Mouse (Mus musculus) kidney, postnatal 25 days (tissue): ENCODE measurements around the gene Sh3glb2.

Experiments
- DNase-seq, 2 experiments: peaks; one replicate each; pipeline ENCODE4 v3.0.0; 2021; ENCODE audit warnings: mixed read lengths in 2 of 2

Gene Sh3glb2

DNA sequence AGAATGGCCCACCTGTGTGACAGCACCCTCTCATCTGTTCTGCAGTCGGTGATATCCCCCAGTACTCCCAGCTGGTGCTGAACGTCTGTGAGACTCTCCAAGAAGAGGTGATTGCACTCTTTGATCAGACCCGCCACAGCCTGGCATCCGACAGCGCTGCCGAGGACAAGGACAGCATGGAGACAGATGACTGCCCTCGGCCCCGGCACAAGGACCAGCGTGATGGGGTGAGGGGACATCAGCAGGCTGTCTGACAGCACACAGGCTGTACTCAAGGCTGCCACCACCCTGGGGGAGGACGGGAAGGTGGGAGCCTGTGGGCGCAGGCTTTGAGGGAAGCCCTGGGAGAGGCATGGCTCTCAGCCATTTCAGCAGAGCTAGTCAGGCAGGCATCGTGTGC is 22.0 kb downstream of the Sh3glb2 start:
- DNase-seq, result no peak

DNA sequence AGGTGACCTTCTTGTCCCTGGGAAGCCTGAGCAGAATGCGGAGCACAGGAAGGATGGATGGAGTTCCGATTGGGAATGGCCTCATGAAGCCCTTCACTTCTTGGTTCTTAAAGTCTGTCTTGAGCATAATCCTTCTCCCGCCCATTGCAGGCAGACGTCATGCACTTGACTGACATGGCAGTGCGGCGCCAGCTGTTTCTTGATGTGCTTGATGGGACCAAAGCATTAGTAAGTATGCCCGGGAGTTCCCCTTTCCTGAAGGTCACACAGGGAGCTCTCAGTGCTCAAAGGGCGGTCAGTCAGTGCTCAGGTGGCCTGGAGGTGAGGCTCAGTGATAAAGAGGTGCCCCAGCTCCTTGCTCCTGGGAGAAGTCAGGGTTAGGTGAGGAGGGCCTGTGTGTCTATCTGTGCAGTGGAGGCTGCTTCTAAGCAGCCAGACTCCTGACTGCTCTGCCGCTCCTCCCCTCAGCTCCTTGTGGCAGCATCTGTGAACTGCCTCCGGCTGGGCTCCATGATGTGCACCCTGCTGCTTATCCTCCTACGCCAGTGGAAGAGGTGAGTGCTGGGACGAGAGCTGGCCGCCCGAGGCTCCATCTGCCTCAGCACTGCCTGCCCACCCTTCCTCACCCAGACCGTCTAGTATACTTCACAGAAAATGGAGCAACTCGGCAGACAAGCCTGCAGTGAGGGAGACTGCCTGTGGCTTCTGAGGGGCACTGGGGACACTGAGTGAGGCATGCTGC is 22.8 kb downstream of the Sh3glb2 start:
- DNase-seq, result no peak

DNA sequence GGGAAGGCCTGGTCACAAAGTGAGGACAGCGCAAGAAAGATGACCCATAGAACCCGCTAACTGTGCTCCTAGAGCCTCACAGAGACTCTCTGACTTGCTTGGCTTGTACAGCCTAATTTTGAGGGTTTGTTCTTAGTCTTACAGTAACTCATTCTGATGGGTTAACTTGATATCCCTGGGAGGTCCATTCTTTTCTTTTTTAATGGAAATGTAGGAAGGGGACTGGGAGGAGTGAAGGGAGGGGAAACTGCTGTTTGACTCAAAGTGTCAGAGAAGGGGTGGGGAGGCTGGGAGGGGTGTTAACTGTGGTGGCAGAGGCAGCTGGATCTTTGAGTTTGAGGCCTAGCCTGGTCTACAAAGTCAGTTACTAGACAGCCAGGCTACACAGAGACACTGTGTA is 23.8 kb downstream of the Sh3glb2 start:
- no peak for DNase-seq

DNA sequence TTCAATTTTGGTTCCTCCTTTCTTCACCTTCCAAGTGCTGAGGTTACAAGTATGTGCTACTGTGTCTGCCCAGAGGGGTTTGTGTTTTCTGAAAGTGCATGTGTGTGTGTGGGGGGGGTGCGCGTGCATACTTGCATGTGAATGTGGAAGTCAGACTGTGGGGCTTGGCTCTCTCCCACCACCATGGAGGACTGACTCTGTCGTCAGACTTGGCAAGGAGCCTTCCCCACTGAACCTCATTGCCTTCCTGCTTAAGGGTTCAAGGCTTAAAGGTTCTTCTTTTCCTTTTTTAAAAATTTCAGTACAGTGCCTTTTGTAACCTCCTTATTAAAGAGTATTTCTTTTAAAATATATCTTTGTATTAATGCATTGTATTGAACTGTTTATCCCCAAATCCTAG is 30.3 kb downstream of the Sh3glb2 start:
- DNase-seq, result no peak

DNA sequence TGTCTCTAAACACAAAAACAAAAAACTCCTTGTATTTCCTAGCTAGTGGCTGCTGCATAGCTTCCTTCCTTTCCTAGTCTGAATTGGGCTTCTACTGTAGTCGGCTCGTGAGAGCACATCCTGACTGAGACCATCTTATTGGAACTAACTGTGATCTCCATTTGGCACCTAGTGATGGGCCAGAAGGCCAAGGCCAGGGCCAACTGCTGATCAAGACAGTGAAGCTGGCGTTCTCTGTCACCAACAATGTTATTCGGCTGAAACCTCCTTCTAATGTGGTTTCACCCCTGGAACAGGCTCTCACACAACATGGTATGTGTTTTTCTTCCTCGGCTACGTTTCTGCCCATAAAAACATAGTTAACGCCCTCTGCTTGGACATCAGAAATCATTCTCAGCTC is 31.9 kb downstream of the Sh3glb2 start:
- no peak for DNase-seq

DNA sequence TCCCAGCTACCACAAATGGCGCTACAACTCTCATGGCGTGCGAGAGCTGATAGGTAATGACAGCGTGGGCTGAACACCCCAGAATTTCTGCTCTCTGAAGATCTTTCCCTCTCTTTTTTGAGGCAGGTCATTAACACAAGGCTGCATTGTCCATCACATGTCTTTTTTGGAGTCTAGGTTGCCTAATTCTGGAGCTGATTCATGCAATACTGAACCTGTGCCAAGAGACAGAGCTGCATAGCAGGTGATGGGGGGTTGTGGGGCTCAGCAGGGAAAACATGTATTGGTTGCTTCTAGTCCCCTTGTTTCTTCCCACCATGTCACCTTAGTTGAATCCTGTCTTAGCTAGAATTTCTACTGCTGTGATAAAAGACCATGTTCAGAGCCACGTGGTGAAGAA is 33.8 kb downstream of the Sh3glb2 start:
- no peak for DNase-seq

DNA sequence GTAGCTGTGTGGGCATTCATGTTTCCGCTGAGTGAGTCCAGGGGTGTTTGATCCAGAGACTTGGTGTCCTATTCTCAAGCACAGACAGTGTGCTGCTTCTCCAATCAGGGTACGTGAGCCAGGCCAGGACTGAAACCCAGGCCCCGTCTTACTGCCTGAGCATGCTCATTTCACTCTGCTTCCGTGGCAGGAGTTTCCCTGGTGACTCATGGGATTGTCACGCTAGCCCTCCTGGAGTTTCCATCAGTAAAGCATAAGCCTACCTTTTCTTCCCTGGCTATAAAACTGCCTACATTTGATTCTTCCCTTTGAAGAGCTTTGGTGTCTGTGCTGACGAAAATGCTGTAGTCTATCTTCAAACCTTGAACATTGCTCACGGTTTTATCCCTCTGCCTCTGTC is 36.0 kb downstream of the Sh3glb2 start:
- DNase-seq, result no peak

DNA sequence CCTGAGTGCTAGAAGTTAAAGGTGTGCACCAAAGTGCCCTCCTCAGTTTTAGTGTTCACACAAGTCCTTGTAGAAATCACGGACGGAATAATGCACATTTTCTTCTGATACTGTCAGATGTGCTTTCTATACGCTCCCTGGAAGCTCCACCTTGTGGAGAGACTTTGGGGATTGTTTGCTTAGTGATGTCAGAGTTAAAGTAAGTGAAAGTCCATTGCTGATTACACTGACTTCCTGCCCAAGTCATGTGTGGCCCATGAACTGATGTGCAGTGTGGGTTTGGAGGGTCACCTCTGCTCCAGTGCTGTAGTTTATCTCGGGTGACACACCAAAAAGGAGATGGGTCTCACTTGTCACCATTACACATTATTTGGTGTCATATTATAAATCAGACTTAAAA is 39.9 kb downstream of the Sh3glb2 start:
- no peak for DNase-seq

DNA sequence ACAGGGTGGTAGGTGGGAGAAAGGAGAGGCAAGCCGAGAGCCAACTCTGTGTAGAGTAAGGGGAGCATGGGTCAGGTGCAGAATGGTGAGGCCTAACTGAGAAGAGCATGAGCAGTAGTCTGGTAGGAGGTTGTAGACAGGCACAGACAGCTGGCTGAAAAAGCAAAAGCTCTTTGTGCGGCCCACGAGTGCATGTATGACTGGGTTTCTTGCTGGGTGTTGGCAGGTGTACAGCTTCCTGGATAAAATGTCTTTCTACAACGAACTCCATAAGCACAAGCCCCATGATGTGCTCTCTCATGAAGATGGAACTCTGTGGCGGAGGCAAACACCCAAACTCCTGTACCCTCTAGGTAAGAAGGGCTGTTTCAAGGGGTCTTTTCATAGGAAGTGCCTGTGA is 42.2 kb downstream of the Sh3glb2 start:
- DNase-seq, result no peak

DNA sequence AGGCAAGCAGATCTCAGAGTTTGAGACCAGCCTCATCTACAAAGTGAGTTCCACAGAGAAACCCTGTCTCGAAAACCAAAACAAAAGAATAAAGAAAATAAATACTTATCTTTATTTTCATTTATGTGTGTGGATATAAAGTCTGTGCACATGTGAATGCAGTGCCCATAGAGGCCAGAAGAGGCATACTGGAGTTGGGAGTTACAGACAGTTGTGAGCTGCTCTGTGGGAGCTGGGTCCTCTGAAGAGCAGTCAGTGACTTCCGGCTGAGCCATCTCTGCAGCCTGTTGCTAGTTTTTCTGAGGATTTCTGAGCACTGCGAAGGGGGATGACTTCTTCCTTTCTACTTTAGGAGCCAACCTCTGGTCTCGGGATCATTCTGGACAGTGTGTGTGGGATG is 43.0 kb downstream of the Sh3glb2 start:
- DNase-seq, result no peak

DNA sequence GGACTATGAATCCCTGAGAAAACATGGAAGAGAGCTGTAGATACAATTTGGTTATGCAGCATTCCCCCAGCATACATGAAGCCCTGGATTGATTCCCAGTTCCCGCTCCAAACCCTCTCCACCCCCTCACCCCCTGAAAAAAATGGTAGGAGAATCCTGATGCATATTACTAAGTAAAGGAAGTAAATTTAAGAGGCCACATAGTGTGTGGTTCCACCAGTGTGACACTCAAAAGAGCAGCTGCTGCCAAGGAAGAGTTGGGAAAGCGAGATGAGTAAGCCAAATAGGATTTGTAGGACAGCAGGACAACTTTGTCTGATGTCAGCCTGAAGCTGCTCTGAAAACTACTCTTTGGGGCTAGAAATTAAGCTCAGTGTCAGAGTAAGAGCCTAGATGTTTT is 47.7 kb downstream of the Sh3glb2 start:
- DNase-seq, result no peak

DNA sequence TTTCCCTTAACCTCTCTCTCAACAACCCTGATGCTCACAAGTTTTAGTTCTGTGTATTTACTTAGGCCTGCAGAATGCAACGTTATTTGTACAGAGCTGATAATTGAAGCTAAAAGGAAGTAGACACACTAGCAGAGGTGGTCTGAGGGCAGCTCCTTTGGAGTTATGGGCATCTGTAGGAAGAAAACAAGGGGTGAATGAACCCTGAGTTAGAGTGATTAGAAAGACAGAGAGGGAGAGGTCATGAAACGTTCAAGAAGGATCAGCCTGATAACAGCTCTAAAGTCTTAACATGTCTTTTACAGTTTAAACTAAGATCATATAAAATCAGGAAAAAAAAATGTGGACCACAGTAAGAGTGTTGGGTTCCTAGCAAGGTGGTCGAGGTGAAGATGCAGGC is 49.8 kb downstream of the Sh3glb2 start:
- no peak for DNase-seq

DNA sequence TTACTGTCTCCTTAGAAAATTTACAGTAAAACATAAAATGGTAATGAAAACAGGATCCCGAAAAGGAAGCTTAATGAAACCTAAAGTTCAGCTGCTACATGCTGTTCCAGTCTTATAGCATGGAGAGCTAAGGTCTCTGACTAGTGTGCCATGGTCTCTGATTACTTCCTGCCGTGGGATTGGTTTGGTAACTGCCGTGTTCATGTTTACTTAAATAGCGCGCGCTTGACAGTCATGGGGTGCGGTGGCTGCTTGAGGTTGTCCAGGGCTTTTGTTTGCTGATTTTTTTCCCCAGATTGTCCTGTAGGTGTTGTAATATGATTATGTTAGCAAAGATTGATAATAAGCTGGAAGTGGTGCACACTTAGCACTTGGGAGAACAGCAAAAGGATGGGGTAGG is 53.0 kb downstream of the Sh3glb2 start:
- no peak for DNase-seq

DNA sequence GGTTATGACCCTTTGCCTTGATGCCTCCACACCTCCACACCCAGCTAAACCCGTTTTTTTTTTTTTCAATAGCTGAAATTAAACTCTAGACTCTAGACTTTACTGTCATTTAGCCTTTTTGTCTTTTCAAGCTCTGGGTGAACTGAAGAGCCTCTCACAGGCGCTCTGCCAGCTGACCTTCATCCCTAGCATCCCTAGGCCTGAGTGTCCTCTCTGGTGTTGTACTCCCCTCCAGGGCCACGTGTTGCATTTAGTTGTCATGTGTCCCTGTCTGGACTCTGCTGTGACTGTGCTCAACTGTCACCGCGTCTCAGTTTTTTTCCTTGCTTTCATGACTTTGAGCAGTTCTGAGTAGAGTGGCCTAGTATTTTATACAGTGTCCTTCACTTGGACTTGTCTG is 59.2 kb downstream of the Sh3glb2 start:
- no peak for DNase-seq

DNA sequence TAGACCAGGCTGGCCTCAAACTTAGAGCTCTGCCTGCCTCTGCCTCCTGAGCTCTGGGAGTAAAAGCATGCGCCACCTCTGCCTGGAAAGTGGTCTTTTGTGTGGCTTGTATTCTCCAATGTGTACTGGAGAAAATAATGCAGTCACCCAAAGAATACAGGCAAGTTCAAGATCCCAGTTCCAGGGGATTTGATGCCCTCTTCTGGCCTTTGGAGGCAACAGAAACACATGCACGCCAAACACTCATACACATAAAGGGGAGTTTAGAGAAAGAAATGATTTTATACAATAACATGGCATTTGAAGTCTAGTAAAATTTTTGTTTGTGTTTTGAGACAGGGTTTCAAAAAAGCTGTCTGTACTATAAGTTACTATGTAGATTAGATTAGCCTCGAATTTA is 59.6 kb downstream of the Sh3glb2 start:
- no peak for DNase-seq
